Mouse (Mus musculus): ENCODE data around the gene Foxn2. TPM values are rescaled to one million over a fixed set of nuclear protein-coding genes. Genes with fewer than 3 reads are reported as not detected.

Gene Foxn2
- polyA plus RNA-seq (2016; fragmentation: Nextera tagmentation; extraction: Ambion mirVana): 10.3 and 14.9 TPM in 2 replicates

DNA sequence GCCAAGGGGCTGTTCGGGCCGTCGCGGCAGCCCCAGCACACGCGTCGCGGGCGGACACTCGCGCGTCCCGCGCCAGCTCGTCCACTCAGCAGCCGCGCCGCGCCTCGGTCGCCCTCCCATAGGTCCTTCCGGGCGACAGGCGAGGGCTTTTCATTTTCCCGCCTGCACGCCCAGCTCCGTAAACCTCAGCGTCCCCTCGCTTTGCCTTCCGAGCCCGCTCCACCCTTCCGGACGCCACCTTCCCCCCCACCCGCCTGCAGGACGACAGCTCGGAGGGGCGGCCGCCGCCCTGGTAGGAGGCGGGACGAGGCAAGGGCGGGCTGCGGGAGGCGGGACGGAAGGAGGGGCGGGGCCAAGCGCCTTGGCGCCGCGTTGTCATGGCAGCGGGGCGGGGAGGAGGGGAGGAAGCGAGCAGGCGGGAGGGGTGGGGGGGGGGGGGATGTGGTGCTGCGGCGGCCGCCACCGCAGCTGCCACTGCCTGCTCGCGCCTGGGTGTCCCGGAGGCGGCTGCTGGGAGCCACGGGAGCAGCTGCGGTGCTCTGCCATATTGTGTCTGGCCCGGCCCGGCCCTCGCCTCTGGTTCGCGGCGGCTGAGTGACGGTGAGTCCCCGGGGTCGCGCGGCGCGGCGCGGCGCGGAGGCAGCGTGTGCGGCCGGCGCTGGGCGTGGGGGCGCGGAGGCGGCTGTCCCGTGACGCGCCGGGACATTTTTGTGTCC, at the start of gene Foxn2:
Gene Foxn2 (plus strand): TSS at position 427 of the 716 bp plus-strand sequence.
- Histone ChIP-seq H3K4me1 (replicated peaks) (peaks cover 23% of the 10 kb centered on the region), H3K27ac (peak within 1 kb of the TSS; percentile 97), H3K4me3 (peak within 1 kb of the TSS; percentile 81), H3K36me3 (no peaks in the 10 kb centered on the region), H3K9me3 (no peaks in the 10 kb centered on the region), H3K27me3 (ENCODE audit: insufficient read depth, poor library complexity, severe bottlenecking) (peaks cover 8% of the 10 kb centered on the region; the same call in 1 of the 2 replicates)
- under 1% methylated on average over 78 of the region's 93 CpGs for WGBS
- peak; percentile 97 for DNase-seq (ENCODE audit: low spot score)

DNA sequence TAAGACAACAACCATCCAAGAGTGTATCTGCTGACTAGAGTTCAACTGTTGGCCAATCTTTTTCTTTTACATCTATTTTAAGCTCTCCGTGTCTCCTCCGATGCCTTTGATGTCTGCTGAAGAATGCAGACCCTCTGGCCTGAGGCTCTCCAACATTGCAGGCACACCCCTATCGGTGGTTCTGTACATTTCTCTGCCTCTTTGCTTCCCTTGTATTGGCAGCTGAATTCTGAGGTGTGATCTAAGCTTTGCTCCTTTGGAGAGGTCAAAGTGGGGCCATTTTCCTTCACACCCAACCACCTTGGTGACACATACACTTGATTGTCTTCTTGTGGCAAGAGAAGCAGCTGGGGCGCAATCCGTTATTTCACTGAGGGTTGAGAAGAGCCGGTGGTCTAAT, 43.0 kb upstream of the Foxn2 start:
- Histone ChIP-seq H3K36me3 (no peaks in the 10 kb centered on the region), H3K9me3 (no peaks in the 10 kb centered on the region), H3K4me3 (no peak overlapping the region), H3K27ac (no peak overlapping the region), H3K4me1 (replicated peaks) (no peaks in the 10 kb centered on the region), H3K27me3 (ENCODE audit: insufficient read depth, poor library complexity, severe bottlenecking) (no peaks in the 10 kb centered on the region)
- DNase-seq (ENCODE audit: low spot score): no peak
- 92% methylated on average over 6 of the region's 6 CpGs for WGBS

DNA sequence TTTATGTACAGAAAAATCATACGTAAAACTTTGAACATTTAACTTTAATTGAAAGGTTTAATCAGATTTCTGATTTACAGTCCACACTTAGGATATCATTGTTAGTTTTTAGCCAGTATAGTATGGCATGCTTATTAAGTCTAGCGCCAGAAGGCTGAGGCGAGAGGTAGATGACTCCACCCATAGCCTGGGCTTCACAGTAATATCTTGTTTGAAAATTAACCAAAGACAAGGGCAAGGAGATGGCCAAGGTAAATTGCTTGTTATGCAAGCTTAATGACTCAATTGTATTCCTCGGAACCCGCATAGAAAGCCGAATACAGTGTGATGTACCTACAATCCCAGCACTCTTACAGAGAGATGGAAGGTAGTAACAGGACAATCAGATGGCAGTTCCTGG, 42.4 kb upstream of the Foxn2 start:
- Histone ChIP-seq H3K9me3 (no peaks in the 10 kb centered on the region), H3K27me3 (ENCODE audit: insufficient read depth, poor library complexity, severe bottlenecking) (peaks cover 2% of the 10 kb centered on the region; the same call in 1 of the 2 replicates), H3K4me1 (replicated peaks) (no peaks in the 10 kb centered on the region), H3K36me3 (no peaks in the 10 kb centered on the region), H3K27ac (no peak overlapping the region), H3K4me3 (no peak overlapping the region)
- 93% methylated on average over 6 of the region's 6 CpGs for WGBS
- DNase-seq (ENCODE audit: low spot score): no peak

DNA sequence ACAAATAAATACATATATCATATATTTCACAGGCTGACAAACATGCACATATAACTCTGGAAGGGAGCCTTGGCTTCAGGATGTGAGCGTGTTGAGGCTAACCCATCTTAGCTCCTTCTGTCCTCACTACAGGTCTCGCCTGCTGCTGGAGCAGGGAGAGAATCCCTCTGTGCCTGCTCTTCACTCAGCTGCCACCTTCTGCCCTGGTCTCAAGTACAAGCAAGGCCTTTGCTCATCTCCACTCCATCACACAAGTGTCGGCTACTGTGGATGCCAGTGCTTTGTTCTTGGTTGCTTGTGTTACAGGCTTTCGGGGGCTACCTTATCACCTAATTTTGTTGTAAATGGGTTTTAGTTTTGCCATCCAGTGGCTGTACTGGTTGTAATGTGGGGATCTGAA, 41.7 kb upstream of the Foxn2 start:
- no peaks in the 10 kb centered on the region for H3K9me3 ChIP-seq
- peaks cover 10% of the 10 kb centered on the region for H3K27me3 ChIP-seq (ENCODE audit: insufficient read depth, poor library complexity, severe bottlenecking)
- no peak overlapping the region for H3K27ac ChIP-seq
- no peak overlapping the region for H3K4me3 ChIP-seq
- H3K4me1 ChIP-seq (replicated peaks): no peaks in the 10 kb centered on the region
- no peaks in the 10 kb centered on the region for H3K36me3 ChIP-seq
- WGBS: 81% methylated on average over 4 of the region's 4 CpGs
- DNase-seq (ENCODE audit: low spot score): no peak

DNA sequence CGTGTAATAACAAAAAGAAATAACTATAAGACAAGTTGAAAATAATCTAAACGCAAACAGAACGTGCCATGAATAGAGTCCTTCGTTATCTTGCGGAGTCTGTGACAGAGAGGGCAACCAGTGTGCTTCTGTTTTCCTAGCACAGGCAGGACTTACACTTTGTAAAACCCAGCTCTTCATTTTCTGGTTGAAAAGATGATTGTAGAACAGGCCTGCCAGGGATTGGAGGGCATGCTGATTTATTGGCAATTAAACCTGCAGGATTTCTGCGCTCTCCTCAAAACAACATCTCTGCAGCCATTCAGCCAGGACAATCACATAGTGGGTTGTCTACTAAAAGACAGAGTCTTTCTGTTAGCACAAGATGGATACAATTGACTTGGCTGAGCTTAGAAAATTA, 40.4 kb upstream of the Foxn2 start:
- Histone ChIP-seq H3K4me3 (no peak overlapping the region), H3K27me3 (ENCODE audit: insufficient read depth, poor library complexity, severe bottlenecking) (peaks cover 16% of the 10 kb centered on the region), H3K36me3 (no peaks in the 10 kb centered on the region), H3K4me1 (replicated peaks) (peaks cover 7% of the 10 kb centered on the region; the same call in 1 of the 2 replicates), H3K9me3 (no peaks in the 10 kb centered on the region), H3K27ac (no peak overlapping the region)
- DNase-seq (ENCODE audit: low spot score): no peak
- 81% methylated on average over 6 of the region's 6 CpGs for WGBS

DNA sequence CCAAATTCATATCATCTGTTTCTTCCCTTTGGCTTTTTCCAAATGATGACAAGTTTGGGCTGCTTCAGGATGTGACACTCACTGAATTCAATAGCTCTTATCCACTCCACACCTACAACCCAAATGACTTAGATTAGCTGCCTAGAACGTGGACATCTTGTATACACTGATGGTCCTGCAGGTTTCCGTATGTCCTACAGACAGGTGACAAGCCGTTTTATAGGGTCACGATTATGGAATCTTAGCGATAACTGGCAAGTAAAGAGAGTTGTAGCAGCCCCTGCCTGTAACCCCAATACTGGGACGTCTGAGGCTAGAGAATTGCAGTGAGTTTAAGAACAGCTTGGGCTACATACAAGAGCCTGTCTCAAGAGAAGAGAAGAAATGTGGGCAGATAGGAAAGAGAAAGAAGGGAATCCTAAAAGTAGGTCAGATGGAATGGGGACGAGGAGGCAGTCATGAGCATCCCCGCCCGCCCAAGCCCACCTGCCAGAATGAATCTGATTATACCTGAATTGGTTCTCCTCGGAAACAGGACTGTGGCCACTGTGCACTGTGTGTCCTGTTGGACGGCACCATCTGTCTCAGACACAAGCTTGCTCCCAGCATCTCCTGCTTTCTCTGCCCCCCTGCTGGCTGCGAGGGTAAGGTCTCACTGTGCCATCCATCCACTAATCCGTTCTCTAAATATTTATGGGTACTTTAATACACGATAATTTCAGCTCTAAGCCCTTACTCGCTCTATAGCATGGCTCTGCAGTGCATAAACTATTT, 39.6 kb upstream of the Foxn2 start:
- Histone ChIP-seq H3K4me1 (replicated peaks) (peaks cover 7% of the 10 kb centered on the region; the same call in 1 of the 2 replicates), H3K27ac (no peak overlapping the region), H3K4me3 (no peak overlapping the region), H3K36me3 (no peaks in the 10 kb centered on the region), H3K27me3 (ENCODE audit: insufficient read depth, poor library complexity, severe bottlenecking) (peaks cover 18% of the 10 kb centered on the region), H3K9me3 (no peaks in the 10 kb centered on the region)
- WGBS: 79% methylated on average over 15 of the region's 15 CpGs
- DNase-seq (ENCODE audit: low spot score): no peak

DNA sequence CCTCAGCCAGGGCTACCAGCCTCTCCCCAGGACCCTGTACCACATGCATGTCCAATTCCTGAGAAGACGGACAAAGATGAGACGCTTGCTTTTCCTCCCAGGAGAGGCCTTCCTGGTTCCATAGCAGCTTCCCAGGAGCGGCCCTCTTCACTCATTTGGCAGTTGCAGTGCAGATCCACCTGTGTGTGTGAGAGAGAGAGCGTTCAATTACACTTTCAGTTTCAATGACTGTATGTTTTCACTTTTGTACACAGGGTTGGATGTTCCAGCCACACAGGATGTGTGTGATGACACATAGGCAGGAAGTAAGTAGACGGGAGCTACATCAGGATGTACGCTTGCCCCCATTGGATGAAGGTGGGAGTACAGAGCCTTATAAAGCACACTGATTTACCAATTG, 37.2 kb upstream of the Foxn2 start:
- H3K9me3 ChIP-seq: no peaks in the 10 kb centered on the region
- H3K4me3 ChIP-seq: no peak overlapping the region
- H3K4me1 ChIP-seq (replicated peaks): peaks cover 7% of the 10 kb centered on the region; the same call in 1 of the 2 replicates
- WGBS: 87% methylated on average over 6 of the region's 6 CpGs
- H3K27ac ChIP-seq: no peak overlapping the region
- H3K27me3 ChIP-seq (ENCODE audit: insufficient read depth, poor library complexity, severe bottlenecking): peaks cover 22% of the 10 kb centered on the region
- no peaks in the 10 kb centered on the region for H3K36me3 ChIP-seq
- DNase-seq (ENCODE audit: low spot score): no peak

DNA sequence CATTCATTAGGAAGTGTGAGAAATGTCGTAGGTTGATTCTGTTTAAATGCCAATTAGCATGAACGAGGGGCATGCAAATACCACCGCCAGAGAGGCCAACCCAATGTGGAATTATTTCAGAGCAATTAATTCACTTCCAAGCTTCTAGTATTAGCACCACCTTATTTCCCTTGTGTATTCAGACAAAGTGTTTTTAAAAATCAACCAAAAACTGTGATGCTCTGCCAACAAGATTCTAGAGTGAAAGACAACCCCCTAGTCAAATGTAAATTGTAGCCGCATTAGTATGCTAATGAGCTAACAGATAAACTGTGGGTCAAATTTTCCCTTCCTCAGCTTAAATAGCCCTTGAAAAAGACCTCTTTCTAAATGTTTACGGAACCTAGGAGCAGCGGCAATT, 36.0 kb upstream of the Foxn2 start:
- peaks cover 7% of the 10 kb centered on the region; the same call in 1 of the 2 replicates for H3K4me1 ChIP-seq (replicated peaks)
- no peak overlapping the region for H3K27ac ChIP-seq
- H3K36me3 ChIP-seq: no peaks in the 10 kb centered on the region
- peaks cover 22% of the 10 kb centered on the region for H3K27me3 ChIP-seq (ENCODE audit: insufficient read depth, poor library complexity, severe bottlenecking)
- H3K4me3 ChIP-seq: peak overlapping the region; percentile 41
- no peak for DNase-seq (ENCODE audit: low spot score)
- WGBS: 6% methylated on average over 6 of the region's 6 CpGs
- H3K9me3 ChIP-seq: no peaks in the 10 kb centered on the region

DNA sequence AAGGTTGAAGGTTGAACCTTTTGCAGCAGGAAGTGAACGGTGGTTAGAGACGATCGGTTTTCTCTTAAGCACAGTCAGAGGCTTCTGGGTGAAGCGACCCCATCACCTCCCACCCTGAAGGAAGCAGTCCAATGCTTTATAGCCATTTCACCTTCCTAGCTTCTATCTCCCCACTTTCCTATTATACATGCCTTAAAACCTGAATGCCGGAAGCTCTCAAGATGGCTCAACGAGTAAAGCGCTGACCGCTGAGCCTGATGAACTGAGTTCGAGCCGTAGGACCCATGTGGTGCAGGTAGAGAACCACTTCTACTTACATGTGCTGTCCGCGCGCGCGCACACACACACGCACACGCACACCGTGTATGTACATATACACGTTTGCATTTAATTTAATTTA, 35.4 kb upstream of the Foxn2 start:
- Histone ChIP-seq H3K4me1 (replicated peaks) (peaks cover 7% of the 10 kb centered on the region; the same call in 1 of the 2 replicates), H3K4me3 (peak overlapping the region; percentile 41), H3K36me3 (no peaks in the 10 kb centered on the region), H3K27ac (no peak overlapping the region), H3K27me3 (ENCODE audit: insufficient read depth, poor library complexity, severe bottlenecking) (peaks cover 22% of the 10 kb centered on the region), H3K9me3 (no peaks in the 10 kb centered on the region)
- DNase-seq (ENCODE audit: low spot score): no peak
- 31% methylated on average over 19 of the region's 19 CpGs for WGBS

DNA sequence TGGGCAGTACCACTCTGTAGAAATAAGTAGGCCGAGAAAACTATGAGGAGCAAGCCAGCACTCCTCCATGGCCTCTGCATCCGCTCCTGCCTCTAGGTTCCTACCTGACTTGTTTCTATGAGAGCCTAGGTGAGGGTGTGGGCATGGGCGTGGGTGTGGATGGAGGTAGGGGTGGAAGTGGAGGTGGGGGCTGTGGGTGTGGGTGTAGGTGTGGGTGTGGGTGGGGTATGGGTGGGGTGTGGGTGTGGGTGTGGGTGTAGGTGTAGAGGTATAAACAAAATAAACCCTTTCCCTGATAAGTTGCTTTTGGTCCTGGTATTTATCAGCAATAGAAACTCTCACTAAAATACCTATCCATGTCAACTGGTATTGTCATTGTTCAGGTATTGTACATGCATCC, 30.8 kb upstream of the Foxn2 start:
- 87% methylated on average over 3 of the region's 3 CpGs for WGBS
- no peak overlapping the region for H3K4me3 ChIP-seq
- H3K4me1 ChIP-seq (replicated peaks): peaks cover 3% of the 10 kb centered on the region; the same call in 1 of the 2 replicates
- H3K27ac ChIP-seq: no peak overlapping the region
- no peak for DNase-seq (ENCODE audit: low spot score)
- no peaks in the 10 kb centered on the region for H3K36me3 ChIP-seq
- H3K9me3 ChIP-seq: no peaks in the 10 kb centered on the region
- H3K27me3 ChIP-seq (ENCODE audit: insufficient read depth, poor library complexity, severe bottlenecking): peaks cover 6% of the 10 kb centered on the region

DNA sequence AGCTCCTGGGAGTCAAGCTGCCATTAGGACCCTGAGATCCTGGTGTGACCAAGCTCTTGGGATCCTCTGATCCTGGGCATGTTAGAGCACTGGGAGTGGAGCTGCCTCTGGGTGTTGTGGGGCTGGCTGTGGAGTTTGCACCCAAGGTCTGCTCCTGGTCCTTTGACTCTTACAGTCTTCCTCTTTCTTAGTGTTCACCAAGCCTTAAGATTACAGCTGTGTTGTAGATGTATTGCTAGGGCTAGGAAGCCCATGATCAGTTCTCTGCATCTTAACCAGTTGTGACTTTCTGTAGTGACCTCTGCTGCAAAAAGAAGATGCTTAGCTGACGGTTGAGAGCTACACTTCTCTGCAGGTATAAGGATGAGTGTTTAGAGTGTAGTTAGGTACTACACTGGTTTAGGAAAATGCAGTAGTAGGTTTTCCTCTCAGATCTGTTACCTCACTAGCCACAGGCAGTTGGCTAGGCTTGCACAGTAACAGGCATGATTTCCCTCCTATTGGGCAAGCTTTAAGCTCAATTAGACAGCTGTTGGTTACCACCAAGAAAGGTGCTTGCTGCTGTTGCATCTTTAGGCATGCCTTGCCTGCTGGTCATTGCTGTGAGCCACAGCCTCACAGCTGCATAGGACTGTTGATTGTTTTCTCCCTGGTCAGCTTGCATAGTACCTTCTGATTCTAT, 27.2 kb upstream of the Foxn2 start:
- no peaks in the 10 kb centered on the region for H3K9me3 ChIP-seq
- H3K4me3 ChIP-seq: no peak overlapping the region
- H3K4me1 ChIP-seq (replicated peaks): no peaks in the 10 kb centered on the region
- DNase-seq (ENCODE audit: low spot score): no peak
- WGBS: 98% methylated on average over 1 of the region's 1 CpGs
- no peaks in the 10 kb centered on the region for H3K27me3 ChIP-seq (ENCODE audit: insufficient read depth, poor library complexity, severe bottlenecking)
- H3K36me3 ChIP-seq: no peaks in the 10 kb centered on the region
- no peak overlapping the region for H3K27ac ChIP-seq

DNA sequence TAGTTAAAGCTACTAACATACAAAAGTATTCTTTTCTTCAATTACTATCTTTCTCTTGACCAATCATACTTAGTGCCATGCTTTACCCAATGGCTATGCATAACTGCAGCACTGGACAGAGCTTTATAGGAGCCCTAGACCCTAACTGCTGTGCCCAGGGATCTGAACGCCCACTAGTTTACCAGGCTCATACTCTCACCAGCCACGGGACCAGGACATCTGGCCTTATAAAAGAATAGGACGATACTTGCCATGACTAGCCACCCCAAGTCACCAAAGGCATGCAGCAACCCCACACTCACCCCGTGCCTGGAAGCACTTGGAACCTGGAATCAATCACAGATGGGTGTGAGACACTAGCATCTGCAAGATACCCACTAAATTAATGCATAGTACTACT, 20.1 kb upstream of the Foxn2 start:
- Histone ChIP-seq H3K27me3 (ENCODE audit: insufficient read depth, poor library complexity, severe bottlenecking) (no peaks in the 10 kb centered on the region), H3K4me1 (replicated peaks) (no peaks in the 10 kb centered on the region), H3K36me3 (no peaks in the 10 kb centered on the region), H3K27ac (no peak overlapping the region), H3K9me3 (no peaks in the 10 kb centered on the region), H3K4me3 (no peak overlapping the region)
- 85% methylated on average over 4 of the region's 4 CpGs for WGBS
- DNase-seq (ENCODE audit: low spot score): no peak

DNA sequence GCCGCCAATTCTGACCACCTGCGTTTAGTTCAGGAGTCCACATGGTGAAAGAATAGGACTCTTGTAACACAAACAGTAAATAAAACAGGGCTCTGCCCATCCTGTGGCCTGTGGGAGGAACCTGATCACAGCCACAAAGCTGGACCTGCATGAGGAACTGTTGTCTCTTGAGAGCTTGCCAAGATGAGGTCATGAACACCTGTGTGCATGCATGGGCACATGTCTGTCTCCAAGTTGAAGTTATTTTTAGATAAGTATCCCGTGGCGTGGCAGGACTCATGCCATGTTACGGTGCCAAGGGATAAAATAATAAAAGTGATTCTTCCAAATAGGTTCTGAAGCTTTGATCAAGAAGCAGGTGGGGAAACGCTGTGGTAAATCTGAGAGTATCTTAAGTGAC, 19.3 kb upstream of the Foxn2 start:
- H3K27ac ChIP-seq: no peak overlapping the region
- H3K36me3 ChIP-seq: no peaks in the 10 kb centered on the region
- H3K27me3 ChIP-seq (ENCODE audit: insufficient read depth, poor library complexity, severe bottlenecking): no peaks in the 10 kb centered on the region
- no peak overlapping the region for H3K4me3 ChIP-seq
- H3K9me3 ChIP-seq: no peaks in the 10 kb centered on the region
- no peak for DNase-seq (ENCODE audit: low spot score)
- 91% methylated on average over 6 of the region's 6 CpGs for WGBS
- H3K4me1 ChIP-seq (replicated peaks): no peaks in the 10 kb centered on the region
